Mouse (Mus musculus): ENCODE measurements around the gene Hoxd12.

Gene Hoxd12

DNA sequence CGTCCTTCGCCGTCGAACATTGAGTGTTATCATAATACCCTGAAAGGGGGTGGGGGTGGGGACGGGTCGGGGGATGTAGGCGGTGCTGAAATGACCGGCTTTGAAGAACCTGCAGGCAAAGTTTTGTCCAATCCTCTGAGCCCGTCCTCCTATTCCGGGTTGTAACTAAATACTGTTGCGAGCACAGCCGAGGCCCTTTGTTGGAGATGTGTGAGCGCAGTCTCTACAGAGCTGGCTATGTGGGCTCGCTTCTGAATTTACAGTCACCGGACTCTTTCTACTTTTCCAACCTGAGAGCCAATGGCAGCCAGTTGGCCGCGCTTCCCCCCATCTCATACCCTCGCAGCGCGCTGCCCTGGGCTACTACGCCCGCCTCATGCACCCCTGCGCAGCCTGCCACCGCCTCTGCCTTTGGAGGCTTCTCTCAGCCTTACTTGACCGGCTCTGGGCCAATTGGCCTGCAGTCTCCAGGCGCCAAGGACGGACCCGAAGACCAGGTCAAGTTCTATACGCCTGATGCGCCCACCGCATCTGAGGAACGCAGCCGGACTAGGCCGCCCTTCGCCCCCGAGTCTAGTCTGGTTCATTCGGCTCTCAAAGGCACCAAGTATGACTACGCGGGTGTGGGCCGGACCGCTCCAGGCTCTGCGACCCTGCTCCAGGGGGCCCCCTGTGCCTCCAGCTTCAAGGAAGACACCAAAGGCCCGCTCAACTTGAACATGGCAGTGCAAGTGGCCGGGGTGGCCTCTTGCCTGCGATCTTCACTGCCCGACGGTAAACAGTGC, at the start of gene Hoxd12:
Hoxd12 (plus strand) TSS at position 133 of the 785 bp plus-strand sequence.
- DNase-seq (ENCODE audit: extremely low read depth, low read depth, low spot score) = no peak

GRCm38 (mm10) chr2:74635412-74635811, 39.4 kb upstream of the Hoxd12 start:
- DNase-seq (ENCODE audit: extremely low read depth, low read depth, low spot score) = no peak

- DNase-seq (ENCODE audit: extremely low read depth, low read depth, low spot score) = no peak
Observed at GRCm38 (mm10) chr2:74642431-74642830, 32.4 kb upstream of the Hoxd12 start.

GRCm38 (mm10) chr2:74645631-74646030, 29.2 kb upstream of the Hoxd12 start:
- DNase-seq (ENCODE audit: extremely low read depth, low read depth, low spot score) = no peak

DNA sequence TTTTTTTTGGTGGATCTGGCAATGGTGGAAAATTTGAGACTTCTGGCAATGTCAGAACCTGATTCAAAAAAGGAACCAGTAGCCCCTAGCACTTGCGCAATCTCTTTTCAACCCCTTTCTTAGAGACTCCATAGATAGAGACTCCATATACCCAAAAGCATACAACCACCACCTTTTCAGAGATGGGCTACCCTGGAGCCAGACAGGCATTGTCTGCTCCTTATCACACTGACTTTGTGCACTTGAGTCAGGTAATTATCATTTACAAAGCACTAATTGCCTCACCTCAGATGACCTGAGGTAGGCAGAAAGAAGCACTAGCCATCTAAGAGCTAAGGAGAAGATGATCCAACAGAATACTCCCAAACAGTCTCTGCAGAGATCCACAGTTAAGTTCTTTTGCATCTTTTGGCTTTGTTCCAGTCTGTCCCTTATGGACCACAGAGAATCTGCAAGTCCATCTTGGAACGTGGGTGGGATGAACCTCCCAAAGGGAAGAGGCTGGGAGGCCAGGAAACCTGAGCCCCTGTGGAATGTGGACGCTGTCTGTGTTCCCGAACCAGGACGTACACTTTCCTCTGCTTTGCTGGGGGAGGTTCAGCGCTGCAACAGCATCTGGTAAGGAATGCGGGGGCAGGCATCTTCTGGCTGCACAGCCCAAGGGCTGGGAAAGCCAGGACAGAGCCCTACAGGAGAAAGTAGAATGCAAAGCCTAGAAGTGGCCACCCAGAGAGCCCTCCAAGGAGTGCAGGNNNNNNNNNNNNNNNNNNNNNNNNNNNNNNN, 27.5 kb upstream of the Hoxd12 start:
- no peak for DNase-seq (ENCODE audit: extremely low read depth, low read depth, low spot score)

- no peak for DNase-seq (ENCODE audit: extremely low read depth, low read depth, low spot score)
Observed at GRCm38 (mm10) chr2:74652996-74653340, 21.8 kb upstream of the Hoxd12 start.

DNA sequence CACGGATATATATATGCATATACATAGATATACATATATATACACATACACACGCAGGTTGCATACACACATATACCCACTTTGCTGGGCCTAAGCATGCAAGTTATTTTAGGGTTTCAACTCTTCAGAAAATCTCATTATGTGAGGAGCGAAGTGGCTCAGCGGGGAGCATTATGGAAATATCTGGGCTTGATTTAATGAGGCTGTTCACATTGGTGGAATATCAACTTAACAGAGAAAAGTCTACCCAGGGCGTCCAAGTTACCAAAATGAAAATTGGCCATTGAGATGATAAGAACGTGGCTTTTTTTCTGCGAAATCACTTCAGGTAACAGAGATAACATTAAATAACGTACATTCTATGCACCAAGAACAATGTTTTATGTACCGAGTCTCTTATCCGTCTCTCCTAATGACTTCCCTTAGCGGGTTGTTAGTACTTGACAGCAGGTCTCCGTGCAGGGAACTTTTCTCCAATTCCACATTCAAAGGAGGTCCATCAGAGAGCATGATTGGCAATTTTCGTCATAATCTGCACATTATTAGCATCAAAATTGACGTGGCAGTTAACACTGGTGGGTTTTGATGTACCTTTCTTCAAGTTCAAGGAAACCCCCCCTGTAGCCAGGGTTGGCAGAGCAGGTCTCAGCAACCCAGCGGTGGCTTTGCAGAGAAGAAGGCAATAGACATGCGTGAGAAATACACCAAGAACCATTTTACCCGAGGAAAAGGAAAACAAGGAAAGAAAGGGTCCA, 20.9 kb upstream of the Hoxd12 start:
- no peak for DNase-seq (ENCODE audit: extremely low read depth, low read depth, low spot score)

DNA sequence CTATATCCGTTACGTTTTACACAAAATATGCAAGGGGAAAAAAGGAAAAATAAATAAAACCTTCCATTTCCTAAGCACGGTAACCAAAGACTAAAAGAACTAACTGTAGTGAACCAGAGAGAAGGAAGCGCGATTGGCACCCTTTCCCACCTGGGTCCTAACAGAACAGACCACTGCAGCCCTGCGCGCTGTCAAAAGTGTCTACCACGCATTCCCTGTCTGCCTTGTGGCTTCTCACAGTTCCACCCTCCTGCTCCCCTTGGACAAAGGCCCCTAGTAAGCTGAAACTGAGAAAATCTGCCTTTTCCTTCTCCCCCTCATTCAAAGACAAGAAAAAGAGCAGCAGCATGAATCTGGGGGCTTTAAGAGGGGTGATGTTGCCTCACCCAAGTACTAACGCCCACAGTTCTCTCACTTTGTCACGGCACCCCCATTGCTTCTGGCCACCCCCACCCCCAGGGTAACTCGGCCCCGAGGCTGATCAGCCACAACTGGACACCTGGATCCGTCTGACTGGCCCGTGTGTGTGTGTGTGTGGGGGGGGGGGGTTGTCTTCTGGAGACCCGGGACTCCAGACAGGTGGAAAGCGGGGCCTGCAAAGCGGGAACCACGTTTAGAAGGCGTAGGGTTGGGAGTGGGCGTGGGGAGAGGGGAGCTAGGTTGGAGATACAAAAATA, 19.9 kb upstream of the Hoxd12 start:
- DNase-seq (ENCODE audit: extremely low read depth, low read depth, low spot score) = no peak

GRCm38 (mm10) chr2:74655420-74655781, 19.4 kb upstream of the Hoxd12 start:
- no peak for DNase-seq (ENCODE audit: extremely low read depth, low read depth, low spot score)

GRCm38 (mm10) chr2:74655821-74656631, 18.8 kb upstream of the Hoxd12 start:
- no peak for DNase-seq (ENCODE audit: extremely low read depth, low read depth, low spot score)

GRCm38 (mm10) chr2:74656632-74657021, 18.2 kb upstream of the Hoxd12 start:
- no peak for DNase-seq (ENCODE audit: extremely low read depth, low read depth, low spot score)

GRCm38 (mm10) chr2:74657251-74658023, 17.4 kb upstream of the Hoxd12 start:
- DNase-seq (ENCODE audit: extremely low read depth, low read depth, low spot score) = no peak

GRCm38 (mm10) chr2:74658024-74658666, 16.7 kb upstream of the Hoxd12 start:
- DNase-seq (ENCODE audit: extremely low read depth, low read depth, low spot score) = no peak

DNA sequence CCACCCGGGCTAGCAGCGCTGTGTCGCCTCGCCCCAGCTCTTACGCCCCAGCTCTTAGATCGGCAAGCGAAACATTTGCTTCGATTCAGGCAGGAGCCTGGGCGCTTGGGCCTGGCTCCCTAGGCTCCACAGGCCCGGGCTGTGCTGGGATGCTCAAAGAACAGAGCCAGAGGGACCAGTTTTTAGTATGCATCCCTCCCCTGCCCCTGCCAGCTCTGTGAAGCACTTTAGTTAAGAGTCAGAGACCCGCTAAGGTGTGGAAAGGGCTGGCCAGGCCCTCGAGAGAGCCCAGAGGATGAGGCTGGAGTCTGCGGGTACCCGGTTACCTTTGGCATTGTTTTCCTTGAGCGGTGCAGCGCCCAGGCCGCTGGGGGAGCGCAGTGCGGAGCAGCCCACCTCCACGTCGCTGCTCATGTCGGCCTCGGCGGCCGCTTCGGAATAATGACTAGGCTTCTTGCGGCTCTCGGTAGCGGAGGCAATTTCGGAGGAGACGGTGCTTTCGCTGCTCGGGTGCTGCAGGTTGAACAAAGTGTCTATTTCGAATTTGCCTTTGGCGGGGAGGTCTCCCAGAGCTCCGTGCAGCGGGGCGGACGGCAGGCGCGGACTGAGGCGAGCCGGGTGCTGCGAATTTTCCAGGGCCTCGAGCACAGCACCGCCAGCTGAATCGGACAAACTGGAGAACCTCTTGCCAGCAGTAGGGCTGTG, 16.0 kb upstream of the Hoxd12 start:
- DNase-seq (ENCODE audit: extremely low read depth, low read depth, low spot score) = no peak

DNA sequence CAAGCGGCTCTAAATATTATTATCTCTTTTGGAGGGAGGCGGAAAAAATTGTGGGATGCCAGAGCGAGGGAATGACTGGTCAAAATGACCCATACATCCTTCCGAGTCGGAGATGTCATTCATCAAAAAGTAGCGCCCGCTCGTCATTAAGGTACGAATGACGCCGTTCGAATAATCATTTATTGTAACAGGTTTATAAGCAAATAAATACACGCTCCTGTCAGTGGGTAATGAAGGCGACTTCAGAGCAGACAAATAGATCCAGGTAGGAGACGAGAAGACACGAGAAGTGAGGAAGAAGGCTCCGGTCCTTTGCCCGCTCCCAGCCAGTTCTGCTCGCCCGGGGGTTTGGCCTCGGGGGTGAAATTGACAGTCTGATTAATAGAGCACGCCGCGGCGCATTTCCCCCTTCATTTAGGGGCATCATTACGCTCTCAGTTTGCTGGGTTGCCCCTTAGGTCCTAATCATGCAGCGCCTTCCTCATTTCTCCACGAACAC, 15.3 kb upstream of the Hoxd12 start, which contains the start of gene Evx2:
Evx2 (minus strand) TSS at position 51 of the 499 bp plus-strand sequence.
- DNase-seq (ENCODE audit: extremely low read depth, low read depth, low spot score) = no peak

DNA sequence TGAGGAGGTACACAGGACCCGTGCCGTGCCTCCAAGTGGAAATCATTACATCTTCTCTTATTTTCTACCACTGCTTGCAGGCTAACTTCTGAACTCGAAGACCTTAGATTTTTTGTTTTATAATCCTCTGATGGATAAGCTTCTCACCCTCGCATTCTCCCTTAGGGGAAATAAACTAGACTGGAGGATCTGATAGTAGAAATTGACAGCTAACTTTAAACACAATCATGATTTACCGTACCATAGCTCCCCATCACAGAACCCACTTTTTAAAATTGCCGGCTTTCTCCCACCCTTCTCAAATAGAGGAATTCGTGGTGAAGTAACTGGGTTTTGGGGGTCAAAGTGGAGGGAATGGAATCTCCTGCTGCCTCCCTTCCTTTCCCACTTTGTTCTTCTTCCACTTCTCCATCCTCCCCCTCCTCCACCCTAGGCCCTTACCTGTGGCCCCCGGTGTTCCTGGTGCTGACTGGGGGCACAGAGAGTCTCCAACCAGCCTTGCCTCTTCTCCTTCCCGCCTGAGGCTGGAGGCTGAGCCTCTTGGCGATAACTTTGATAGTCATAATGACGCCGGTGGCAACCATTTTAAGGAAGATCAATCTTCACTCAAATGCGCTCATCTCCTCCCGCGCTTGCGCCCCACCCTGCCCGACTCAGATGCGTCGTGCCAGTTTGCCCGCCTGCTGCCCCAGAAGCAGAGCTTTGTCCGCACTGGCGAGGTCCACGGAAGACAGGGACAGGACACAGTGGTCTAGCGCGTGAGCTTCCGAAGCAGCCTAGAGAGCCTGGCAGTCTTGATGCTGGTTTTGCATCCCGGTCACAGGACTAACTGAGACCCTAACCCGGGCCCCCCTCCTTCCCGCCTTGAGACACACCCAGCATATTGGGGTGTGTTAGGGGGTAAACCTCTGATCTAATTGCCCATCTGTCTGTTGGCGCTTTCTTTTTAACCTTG, 14.1 kb upstream of the Hoxd12 start:
- no peak for DNase-seq (ENCODE audit: extremely low read depth, low read depth, low spot score)

DNA sequence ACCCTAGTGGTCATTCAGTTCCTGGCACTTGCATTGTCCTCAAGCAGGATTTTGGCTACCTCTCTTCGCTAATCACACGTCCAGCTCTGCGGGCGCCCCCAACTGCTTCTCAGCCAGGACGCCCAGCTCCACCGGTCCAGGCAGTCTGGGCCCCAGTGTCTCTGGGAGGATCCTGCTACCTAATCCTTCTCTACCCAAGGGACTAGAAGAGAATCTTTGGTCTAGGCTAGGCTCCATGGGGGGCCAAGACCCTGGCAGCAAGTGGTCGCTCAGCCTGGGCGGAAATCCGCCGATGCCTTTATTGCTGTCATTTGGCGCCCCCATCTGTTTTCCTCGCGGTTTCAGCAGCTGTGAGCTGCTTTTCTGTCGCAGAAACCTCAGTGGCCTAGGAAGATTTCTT, 13.1 kb upstream of the Hoxd12 start:
- DNase-seq (ENCODE audit: extremely low read depth, low read depth, low spot score) = no peak
